ENCODE assay signal across 8 mouse cellular contexts in the genomic region with DNA sequence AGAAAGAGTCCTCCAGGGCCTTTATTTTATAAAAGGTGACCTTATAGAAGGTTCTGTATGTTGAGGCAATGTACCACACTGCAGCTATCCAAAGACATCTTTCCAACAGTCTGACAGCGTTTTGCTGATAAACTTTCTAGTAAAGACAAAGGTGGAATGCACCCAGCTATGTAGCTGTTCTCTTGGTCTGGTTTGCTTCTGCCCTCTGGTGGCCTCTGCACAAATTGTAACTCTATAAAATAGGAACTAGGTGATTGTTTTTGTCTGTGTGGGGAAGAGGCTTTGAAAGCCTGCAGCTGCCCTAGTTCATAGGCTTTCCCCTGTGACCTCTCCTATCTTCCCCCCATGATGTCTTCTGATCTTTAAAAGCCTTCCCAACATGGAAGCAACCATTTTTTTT. TPM values are rescaled to one million over a fixed set of nuclear protein-coding genes. Genes with fewer than 3 reads are reported as not detected.
A peak's percentile ranks its signal among the peaks of the same experiment; 100 is the strongest.
DNase-seq lines count a peak whose midpoint lies in the region; ATAC-seq lines count a peak whose summit lies in the region.

No protein-coding gene starts in this region.

- no peak overlapping the region for H3K27ac ChIP-seq in midbrain, embryonic 12.5 days (replicated peaks)

- no peak overlapping the region for H3K9ac ChIP-seq in midbrain, embryonic 12.5 days (replicated peaks)

- ATAC-seq in midbrain, embryonic 12.5 days (ENCODE audit: low FRiP score, low read depth): peak; percentile 77

- intact Hi-C loops in left cerebral cortex, postnatal 25 days (cut with DNase I): loop anchor here (2.0 kb wide), 1 partner anchor 168 kb away; no protein-coding TSS in a partner anchor

- no peaks in the 10 kb centered on the region for H3K36me3 ChIP-seq in midbrain, embryonic 12.5 days

- H3K4me3 ChIP-seq in midbrain, embryonic 12.5 days: no peak overlapping the region

- WGBS in midbrain, embryonic 12.5 days: 11% methylated on average over 1 of the region's 1 CpGs

- DNase-seq in urinary bladder, postnatal 14 days (ENCODE audit: low spot score): peak; percentile 62
- no peak for DNase-seq in urinary bladder, postnatal 10 days (ENCODE audit: low spot score)
- peak; percentile 77 to 81 for DNase-seq in cerebellum, postnatal 10 days
- DNase-seq in frontal cortex, postnatal 36 days (ENCODE audit: low spot score in 2 of 2): peak; percentile 57 to 83
- DNase-seq in kidney, adult 11 months: peak; percentile 12
- peak; percentile 81 to 86 for DNase-seq in left cerebral cortex, postnatal 25 days (ENCODE audit: low spot score in 2 of 2)
- DNase-seq in spleen, postnatal 4 days (ENCODE audit: low spot score in 2 of 2): peak; percentile 47 to 69

- H3K9me3 ChIP-seq in midbrain, embryonic 12.5 days: no peaks in the 10 kb centered on the region

- H3K4me2 ChIP-seq in midbrain, embryonic 12.5 days (replicated peaks): no peak overlapping the region

- H3K4me1 ChIP-seq in midbrain, embryonic 12.5 days: no peaks in the 10 kb centered on the region

- H3K27me3 ChIP-seq in midbrain, embryonic 12.5 days: peaks cover 12% of the 10 kb centered on the region

RNA-seq across cellular contexts. Expression of gene 4931440F15Rik, which starts 59.7 kb away (rescaled TPM):
- total RNA-seq in left cerebral cortex, postnatal 25 days (2021): 1 to 10 TPM; 2.7 to 3.4 TPM
- 0.22 and 0.34 TPM in 2 replicates for polyA plus RNA-seq in midbrain, embryonic 12.5 days (2016; fragmentation: Nextera tagmentation; extraction: Ambion mirVana)
